Mouse (Mus musculus): ENCODE results near the gene Elp5. TPM values are rescaled to one million over a fixed set of nuclear protein-coding genes. Genes with fewer than 3 reads are reported as not detected.

The Elp5 gene
- polyA plus RNA-seq, 1 experiment from 2014 or later: 129 TPM

GRCm38 (mm10) chr11:69920266-69921031, 61.9 kb downstream of the Elp5 start:
- H3K9me3 ChIP-seq: no peaks in the 10 kb centered on the region
- peak overlapping the region; percentile 94 for H3K27ac ChIP-seq
- H3K27me3 ChIP-seq: no peaks in the 10 kb centered on the region
- peaks cover 27% of the 10 kb centered on the region for H3K4me1 ChIP-seq
- H3K4me3 ChIP-seq (replicated peaks): peak overlapping the region; percentile 100
- WGBS: 0% methylated on average over 61 of the region's 65 CpGs
- H3K9ac ChIP-seq: peak overlapping the region; percentile 99
- peak overlapping the region; percentile 92 for H3K4me2 ChIP-seq
- peaks cover 40% of the 10 kb centered on the region for H3K36me3 ChIP-seq (replicated peaks)
- ATAC-seq (ENCODE audit: low FRiP score): peak; percentile 45

- Histone ChIP-seq H3K9ac (peak overlapping the region; percentile 99), H3K4me2 (peak overlapping the region; percentile 92), H3K4me3 (replicated peaks) (peak overlapping the region; percentile 100), H3K36me3 (replicated peaks) (peaks cover 46% of the 10 kb centered on the region), H3K27ac (peak overlapping the region; percentile 94), H3K27me3 (no peaks in the 10 kb centered on the region), H3K9me3 (no peaks in the 10 kb centered on the region), H3K4me1 (peaks cover 34% of the 10 kb centered on the region)
- WGBS: under 1% methylated on average over 17 of the region's 17 CpGs
- no peak for ATAC-seq (ENCODE audit: low FRiP score)
These were observed 62.6 kb downstream of the Elp5 start for GRCm38 (mm10) chr11:69919661-69920265.

- no peak for ATAC-seq (ENCODE audit: low FRiP score)
- WGBS: 83% methylated on average over 9 of the region's 9 CpGs
- Histone ChIP-seq H3K27ac (no peak overlapping the region), H3K4me2 (peak overlapping the region; percentile 92), H3K9ac (peak overlapping the region; percentile 99; the same call in 1 of the 2 replicates), H3K27me3 (no peaks in the 10 kb centered on the region), H3K4me3 (replicated peaks) (peak overlapping the region; percentile 100), H3K4me1 (peaks cover 40% of the 10 kb centered on the region), H3K9me3 (no peaks in the 10 kb centered on the region), H3K36me3 (replicated peaks) (peaks cover 47% of the 10 kb centered on the region)
These were observed 63.3 kb downstream of the Elp5 start for GRCm38 (mm10) chr11:69919053-69919452.

MicroRNAs within 50 kb of the gene (microRNA counts, 519-probe panel; counts per million panel counts)
- not detected for microRNA mmu-miR-324-3p
- 3,781 counts per million, percentile 40 among the panel's probes with 10 or more counts for microRNA mmu-miR-324-5p

Small RNA genes within 50 kb of the gene (microRNA-seq; reads per million reads assigned to microRNA genes)
- gene Gm44349 (not detected), gene Mir324 (4,920 reads per million, percentile 89 among the genes with 10 or more reads in this experiment)

Other genes starting within 250 kb of the Elp5 start
- gene Polr2a, start 223.9 kb downstream of the Elp5 start, polyA plus RNA-seq (2016; fragmentation: Nextera tagmentation; extraction: Ambion mirVana): 31.3 and 35.4 TPM in 2 replicates
- gene Slc35g3, start 220.5 kb downstream of the Elp5 start, polyA plus RNA-seq (2016; fragmentation: Nextera tagmentation; extraction: Ambion mirVana): 0.13 and 0.33 TPM in 2 replicates
- gene Zbtb4, start 216.6 kb downstream of the Elp5 start, polyA plus RNA-seq (2016; fragmentation: Nextera tagmentation; extraction: Ambion mirVana): 1.3 and 1.5 TPM in 2 replicates
- 1.2 and 1.8 TPM in 2 replicates for gene Chrnb1, start 186.6 kb downstream of the Elp5 start, polyA plus RNA-seq (2016; fragmentation: Nextera tagmentation; extraction: Ambion mirVana)
- 2.6 and 3.2 TPM in 2 replicates for gene Fgf11, start 180.7 kb downstream of the Elp5 start, polyA plus RNA-seq (2016; fragmentation: Nextera tagmentation; extraction: Ambion mirVana)
- 0.76 and 1.3 TPM in 2 replicates for gene Tmem102, start 176.9 kb downstream of the Elp5 start, polyA plus RNA-seq (2016; fragmentation: Nextera tagmentation; extraction: Ambion mirVana)
- not detected in 2 replicates for gene Gm39566, start 167.2 kb downstream of the Elp5 start, polyA plus RNA-seq (2016; fragmentation: Nextera tagmentation; extraction: Ambion mirVana)
- not detected in 2 replicates for gene Spem2, start 164.1 kb downstream of the Elp5 start, polyA plus RNA-seq (2016; fragmentation: Nextera tagmentation; extraction: Ambion mirVana)
- 0.24 and 0.26 TPM in 2 replicates for gene Spem1, start 160.3 kb downstream of the Elp5 start, polyA plus RNA-seq (2016; fragmentation: Nextera tagmentation; extraction: Ambion mirVana)
- gene Nlgn2, start 144.7 kb downstream of the Elp5 start, polyA plus RNA-seq (2016; fragmentation: Nextera tagmentation; extraction: Ambion mirVana): 13.3 and 14.0 TPM in 2 replicates
- 285 and 294 TPM in 2 replicates for gene Tmem256, start 144.0 kb downstream of the Elp5 start, polyA plus RNA-seq (2016; fragmentation: Nextera tagmentation; extraction: Ambion mirVana)
- 55.1 and 56.3 TPM in 2 replicates for gene Plscr3, start 136.1 kb downstream of the Elp5 start, polyA plus RNA-seq (2016; fragmentation: Nextera tagmentation; extraction: Ambion mirVana)
- gene Tnk1, start 123.8 kb downstream of the Elp5 start, polyA plus RNA-seq (2016; fragmentation: Nextera tagmentation; extraction: Ambion mirVana): 0.14 and 0.60 TPM in 2 replicates
- gene Tmem95, start 104.5 kb downstream of the Elp5 start, polyA plus RNA-seq (2016; fragmentation: Nextera tagmentation; extraction: Ambion mirVana): not detected in 2 replicates
- gene Kctd11, start 101.1 kb downstream of the Elp5 start, polyA plus RNA-seq (2016; fragmentation: Nextera tagmentation; extraction: Ambion mirVana): 1.7 and 2.5 TPM in 2 replicates
- gene Acap1, start 87.0 kb downstream of the Elp5 start, polyA plus RNA-seq (2016; fragmentation: Nextera tagmentation; extraction: Ambion mirVana): 0.47 and 0.83 TPM in 2 replicates
- gene 2810408A11Rik, start 81.5 kb downstream of the Elp5 start, polyA plus RNA-seq (2016; fragmentation: Nextera tagmentation; extraction: Ambion mirVana): 22.4 TPM in 2 replicates
- gene Neurl4, start 81.4 kb downstream of the Elp5 start, polyA plus RNA-seq (2016; fragmentation: Nextera tagmentation; extraction: Ambion mirVana): 18.9 and 19.3 TPM in 2 replicates
- gene Gps2, start 68.6 kb downstream of the Elp5 start, polyA plus RNA-seq (2016; fragmentation: Nextera tagmentation; extraction: Ambion mirVana): 95.8 and 99.1 TPM in 2 replicates
- 1,678 TPM in 2 replicates for gene Eif5a, start 60.6 kb downstream of the Elp5 start, polyA plus RNA-seq (2016; fragmentation: Nextera tagmentation; extraction: Ambion mirVana)
- gene Ybx2, start 46.7 kb downstream of the Elp5 start, polyA plus RNA-seq (2016; fragmentation: Nextera tagmentation; extraction: Ambion mirVana): 7.4 and 8.9 TPM in 2 replicates
- 13.3 and 15.3 TPM in 2 replicates for gene Slc2a4, start 34.3 kb downstream of the Elp5 start, polyA plus RNA-seq (2016; fragmentation: Nextera tagmentation; extraction: Ambion mirVana)
- 5.7 and 7.0 TPM in 2 replicates for gene Cldn7, start 17.7 kb downstream of the Elp5 start, polyA plus RNA-seq (2016; fragmentation: Nextera tagmentation; extraction: Ambion mirVana)
- gene Ctdnep1, start 1.4 kb downstream of the Elp5 start, polyA plus RNA-seq (2016; fragmentation: Nextera tagmentation; extraction: Ambion mirVana): 19.9 and 20.7 TPM in 2 replicates
- 527 and 539 TPM in 2 replicates for gene Gabarap, start 8.6 kb upstream of the Elp5 start, polyA plus RNA-seq (2016; fragmentation: Nextera tagmentation; extraction: Ambion mirVana)
- 91.3 and 99.1 TPM in 2 replicates for gene Phf23, start 13.3 kb upstream of the Elp5 start, polyA plus RNA-seq (2016; fragmentation: Nextera tagmentation; extraction: Ambion mirVana)
- 45.2 and 46.6 TPM in 2 replicates for gene Dvl2, start 18.1 kb upstream of the Elp5 start, polyA plus RNA-seq (2016; fragmentation: Nextera tagmentation; extraction: Ambion mirVana)
- gene Acadvl, start 32.9 kb upstream of the Elp5 start, polyA plus RNA-seq (2016; fragmentation: Nextera tagmentation; extraction: Ambion mirVana): 43.5 and 48.4 TPM in 2 replicates
- 20.3 and 24.9 TPM in 2 replicates for gene Dlg4, start 34.4 kb upstream of the Elp5 start, polyA plus RNA-seq (2016; fragmentation: Nextera tagmentation; extraction: Ambion mirVana)
- 0.63 and 0.75 TPM in 2 replicates for gene Asgr1, start 71.6 kb upstream of the Elp5 start, polyA plus RNA-seq (2016; fragmentation: Nextera tagmentation; extraction: Ambion mirVana)
- gene Asgr2, start 110.1 kb upstream of the Elp5 start, polyA plus RNA-seq (2016; fragmentation: Nextera tagmentation; extraction: Ambion mirVana): not detected in 2 replicates
- gene Mgl2, start 147.8 kb upstream of the Elp5 start, polyA plus RNA-seq (2016; fragmentation: Nextera tagmentation; extraction: Ambion mirVana): not detected in 2 replicates
- gene Clec10a, start 173.7 kb upstream of the Elp5 start, polyA plus RNA-seq (2016; fragmentation: Nextera tagmentation; extraction: Ambion mirVana): 0.17 and 0.33 TPM in 2 replicates
- 1.5 and 2.5 TPM in 2 replicates for gene Slc16a11, start 230.2 kb upstream of the Elp5 start, polyA plus RNA-seq (2016; fragmentation: Nextera tagmentation; extraction: Ambion mirVana)
- 14.3 and 14.4 TPM in 2 replicates for gene Slc16a13, start 238.5 kb upstream of the Elp5 start, polyA plus RNA-seq (2016; fragmentation: Nextera tagmentation; extraction: Ambion mirVana)
- gene Bcl6b, start 247.3 kb upstream of the Elp5 start, polyA plus RNA-seq (2016; fragmentation: Nextera tagmentation; extraction: Ambion mirVana): 5.7 and 5.9 TPM in 2 replicates

Measured in forebrain, embryonic 12.5 days (tissue).